Mouse (Mus musculus) thymus, postnatal 14 days (tissue): ENCODE measurements around the gene Hist2h2ac.
"Not testable (repeated sequence)": the region's sequence is repeated elsewhere in the genome, so short reads cannot be mapped to it uniquely, and the experiment has no call there.

ENCODE experiments used
- DNase-seq: peaks from one replicate; pipeline ENCODE4 v3.0.0; 2021

The Hist2h2ac gene

GRCm38 (mm10) chr3:96226695-96227648 lies 6.3 kb upstream of the Hist2h2ac start:
- DNase-seq, result no peak

- no peak for DNase-seq
Observed at GRCm38 (mm10) chr3:96225421-96225820, 4.7 kb upstream of the Hist2h2ac start.

GRCm38 (mm10) chr3:96222774-96223173 lies 2.1 kb upstream of the Hist2h2ac start:
- DNase-seq, result no peak

GRCm38 (mm10) chr3:96221640-96222038 lies 959 bp upstream of the Hist2h2ac start:
- DNase-seq, result peak; percentile 46

- not testable (repeated sequence) for DNase-seq
Observed at GRCm38 (mm10) chr3:96220131-96220764, 432 bp downstream of the Hist2h2ac start.

DNA sequence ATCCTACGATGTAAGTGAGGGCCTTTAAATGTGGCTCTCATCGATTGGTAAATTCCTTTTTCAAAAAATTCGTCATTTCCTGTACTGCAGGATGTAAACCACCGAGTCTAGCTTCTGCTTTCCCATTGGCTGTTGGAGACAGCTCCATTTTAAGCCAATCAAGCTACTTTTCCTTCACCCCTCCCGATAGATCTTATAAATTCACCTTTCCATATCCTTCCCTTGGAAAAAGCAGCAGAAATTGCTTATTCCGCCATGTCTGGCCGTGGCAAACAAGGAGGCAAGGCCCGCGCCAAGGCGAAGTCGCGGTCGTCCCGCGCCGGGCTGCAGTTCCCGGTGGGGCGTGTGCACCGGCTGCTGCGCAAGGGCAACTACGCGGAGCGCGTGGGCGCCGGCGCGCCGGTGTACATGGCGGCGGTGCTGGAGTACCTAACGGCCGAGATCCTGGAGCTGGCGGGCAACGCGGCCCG lies 984 bp downstream of the Hist2h2ac start, which contains the start of the genes Bola1 and Hist2h2ab:
Bola1 (minus strand) TSS at position 49 of the 470 bp plus-strand sequence.
Hist2h2ab (plus strand) TSS at position 205 of the 470 bp plus-strand sequence.
- peak; percentile 82 for DNase-seq

GRCm38 (mm10) chr3:96219191-96219641 lies 1.5 kb downstream of the Hist2h2ac start:
- DNase-seq, result peak; percentile 58

DNA sequence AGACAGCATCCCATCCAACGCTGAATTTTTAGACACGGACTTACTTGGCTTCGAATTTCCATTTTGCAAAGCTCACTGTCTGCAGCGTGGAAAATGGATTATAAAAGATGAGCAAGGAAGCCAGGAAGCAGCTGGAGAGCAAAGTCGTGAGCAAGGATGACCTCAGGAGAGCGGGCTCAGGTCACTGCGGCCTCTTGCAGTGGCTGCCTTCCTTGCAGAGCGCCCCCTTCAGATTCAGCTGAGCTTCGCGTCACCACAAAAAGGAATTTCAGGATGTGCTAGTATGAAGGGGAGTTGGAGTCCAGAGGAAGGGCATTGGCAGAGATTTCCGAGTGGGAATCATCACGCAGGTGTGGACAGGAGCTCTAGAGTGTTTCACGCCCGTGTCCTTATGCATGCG lies 11.4 kb downstream of the Hist2h2ac start:
- no peak for DNase-seq

GRCm38 (mm10) chr3:96207819-96208218 lies 12.9 kb downstream of the Hist2h2ac start:
- DNase-seq, result no peak

DNA sequence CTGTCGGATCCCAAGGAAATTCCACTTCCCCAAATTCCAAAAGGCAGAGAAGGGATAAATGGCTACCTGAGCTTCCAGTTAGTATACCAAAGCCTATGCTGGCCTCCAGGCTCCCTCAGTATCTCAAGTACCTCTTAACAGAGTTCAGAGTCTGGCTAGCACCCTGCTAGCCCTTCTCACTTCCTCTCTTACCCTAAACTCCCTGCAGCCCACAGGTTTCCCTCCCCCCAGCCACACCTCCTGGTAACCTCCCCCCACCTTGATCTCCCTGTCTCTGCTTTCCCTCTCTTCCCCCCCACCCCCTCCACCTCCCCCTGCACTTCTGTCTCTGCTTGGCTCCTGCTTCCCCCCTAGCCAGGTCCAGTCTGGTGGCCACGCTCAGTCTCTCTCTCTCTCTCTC lies 20.9 kb downstream of the Hist2h2ac start:
- DNase-seq, result no peak

DNA sequence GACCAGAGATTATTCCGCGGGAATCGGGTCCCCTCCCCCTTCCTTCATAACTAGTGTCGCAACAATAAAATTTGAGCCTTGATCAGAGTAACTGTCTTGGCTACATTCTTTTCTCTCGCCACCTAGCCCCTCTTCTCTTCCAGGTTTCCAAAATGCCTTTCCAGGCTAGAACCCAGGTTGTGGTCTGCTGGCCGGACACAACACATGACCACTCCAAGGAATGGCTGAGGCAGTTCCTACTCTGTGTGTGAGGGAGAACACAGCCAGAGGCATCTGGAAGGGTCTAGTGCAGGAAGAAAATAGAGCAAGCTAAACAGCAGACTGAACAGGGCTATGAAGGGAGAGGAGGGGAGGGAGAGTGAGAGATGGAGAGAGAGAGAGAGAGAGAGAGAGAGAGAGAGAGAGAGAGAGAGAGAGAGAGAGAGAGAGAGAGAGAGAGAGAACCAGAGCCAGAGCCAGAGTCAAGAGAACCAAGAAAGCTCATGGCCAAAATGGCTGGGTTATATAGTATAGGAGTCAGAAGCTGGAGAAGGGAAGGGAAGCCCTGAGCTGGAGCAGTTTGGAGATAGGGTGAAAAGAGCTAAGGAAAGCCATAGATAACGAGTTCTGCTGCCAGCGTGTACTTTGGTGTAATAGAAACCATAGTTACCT lies 22.0 kb downstream of the Hist2h2ac start:
- not testable (repeated sequence) for DNase-seq

GRCm38 (mm10) chr3:96198181-96198580 lies 22.5 kb downstream of the Hist2h2ac start:
- DNase-seq, result peak; percentile 64

- DNase-seq, result peak; percentile 87
Observed at GRCm38 (mm10) chr3:96197129-96197749, 23.4 kb downstream of the Hist2h2ac start.

DNA sequence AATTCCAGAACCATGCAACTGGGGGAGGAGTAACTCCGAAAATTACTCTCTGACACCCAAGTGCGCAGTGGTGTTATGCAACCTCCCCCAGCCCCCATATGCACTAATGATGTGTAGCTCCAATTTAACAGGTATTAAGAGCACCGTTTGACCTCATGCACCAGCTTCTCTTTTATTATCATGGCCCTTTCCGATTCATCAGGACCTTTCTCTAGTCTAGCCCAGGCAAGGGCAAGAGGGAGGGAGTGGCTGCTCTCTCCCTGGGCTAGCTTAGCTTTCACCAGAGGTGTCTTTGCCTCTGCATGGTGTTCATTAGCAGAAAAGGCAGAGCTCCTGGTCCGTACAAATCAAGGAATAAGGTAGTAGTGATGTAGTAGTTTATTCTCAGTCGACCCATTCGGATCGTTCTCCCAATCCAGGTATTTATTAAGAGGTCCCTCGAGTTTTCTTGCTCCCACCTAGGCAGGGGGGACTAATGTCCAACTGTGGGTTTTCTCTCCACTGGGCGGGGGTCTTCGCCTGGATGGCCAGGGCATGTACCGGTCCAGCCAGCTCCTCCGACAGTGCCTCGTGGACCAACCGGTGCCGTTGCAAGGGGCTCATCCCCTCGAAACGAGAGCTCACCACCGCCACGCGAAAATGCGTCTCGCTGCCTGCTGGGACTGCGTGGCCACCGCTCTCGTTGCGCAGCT lies 24.1 kb downstream of the Hist2h2ac start:
- no peak for DNase-seq

DNA sequence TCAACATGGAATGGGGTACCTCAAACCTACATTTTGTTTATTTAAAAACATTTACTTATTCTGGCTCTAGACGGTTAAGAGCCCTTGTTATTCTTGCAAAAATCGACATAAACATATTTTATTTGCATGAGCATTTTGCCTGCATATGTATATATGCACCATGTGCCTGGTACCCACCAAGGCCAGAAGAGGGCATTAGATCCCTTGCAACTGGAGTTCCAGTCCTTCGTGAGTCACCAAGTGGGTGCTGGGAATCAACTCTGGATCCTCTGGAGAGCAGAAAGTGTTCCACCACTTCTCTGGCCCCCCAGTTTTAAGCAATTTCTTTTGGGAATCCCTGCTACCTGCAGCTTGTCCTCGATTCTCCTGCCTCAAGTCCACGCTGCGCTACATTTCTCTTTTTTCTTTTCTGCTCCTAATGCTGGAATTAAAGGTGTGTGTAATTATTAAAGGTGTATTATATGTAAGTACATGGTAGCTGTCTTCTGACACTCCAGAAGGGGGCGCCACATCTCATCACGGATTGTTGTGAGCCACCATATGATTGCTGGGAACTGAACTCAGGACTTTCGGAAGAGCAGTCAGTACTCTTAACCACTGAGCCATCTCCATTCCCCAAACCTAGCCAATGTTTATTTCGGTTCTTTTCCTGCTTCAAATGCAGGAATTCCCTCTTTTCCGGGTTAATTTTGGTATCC lies 24.9 kb downstream of the Hist2h2ac start:
- peak; percentile 27 for DNase-seq

- DNase-seq, result no peak
Observed at GRCm38 (mm10) chr3:96194966-96195365, 25.7 kb downstream of the Hist2h2ac start.

DNA sequence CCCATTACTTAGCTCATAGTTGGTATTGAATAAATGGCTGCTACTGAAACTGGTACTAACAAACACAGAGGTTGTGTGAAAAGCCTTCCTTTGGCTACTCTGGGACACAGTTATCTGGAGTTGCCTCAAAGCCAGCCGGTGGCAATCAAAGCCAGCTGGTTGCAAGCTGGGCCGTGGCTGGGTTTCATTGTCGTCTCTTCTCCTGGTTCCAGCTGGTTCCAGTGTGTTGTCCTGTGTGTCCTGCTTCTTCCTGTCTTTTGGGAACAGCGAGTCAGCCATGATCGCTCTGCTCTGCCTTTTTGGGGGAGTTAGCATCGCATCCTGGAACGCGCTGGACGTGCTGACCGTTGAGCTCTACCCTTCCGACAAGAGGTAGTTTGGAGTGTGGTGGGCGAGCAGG lies 27.7 kb downstream of the Hist2h2ac start:
- no peak for DNase-seq

GRCm38 (mm10) chr3:96182382-96182776 lies 38.3 kb downstream of the Hist2h2ac start:
- no peak for DNase-seq

GRCm38 (mm10) chr3:96181510-96182381 lies 38.9 kb downstream of the Hist2h2ac start:
- DNase-seq, result no peak
